Mouse (Mus musculus): Measurements from ENCODE around the gene Aldoart2. TPM values are rescaled to one million over a fixed set of nuclear protein-coding genes. Genes with fewer than 3 reads are reported as not detected.

Gene Aldoart2
- polyA plus RNA-seq, 2 experiments: not detected

GRCm38 (mm10) chr12:55600503-55600994, 35.5 kb downstream of the Aldoart2 start:
- H3K9me3 ChIP-seq (ENCODE audit: control insufficient read depth, low read length): no peaks in the 10 kb centered on the region
- peaks cover 47% of the 10 kb centered on the region for H3K27me3 ChIP-seq (ENCODE audit: control insufficient read depth, insufficient read depth, low read length)
- peaks cover 14% of the 10 kb centered on the region for H3K4me1 ChIP-seq (ENCODE audit: control insufficient read depth, insufficient read depth, low read length)
- no peaks in the 10 kb centered on the region; the same call in none of the 2 replicates for H3K36me3 ChIP-seq (ENCODE audit: control insufficient read depth, insufficient read depth, low read length)
- ATAC-seq (ENCODE audit: low FRiP score, low read depth) (no peak), DNase-seq (ENCODE audit: low spot score) (no peak)
- peak overlapping the region; percentile 66 for H3K4me2 ChIP-seq (replicated peaks; ENCODE audit: low read depth, low read length, severe bottlenecking)
- peak overlapping the region; percentile 40 for H3K4me3 ChIP-seq (replicated peaks; ENCODE audit: low read length)
- WGBS: 4% methylated on average over 37 of the region's 42 CpGs
- no peak overlapping the region for H3K9ac ChIP-seq (ENCODE audit: low read depth, low read length, severe bottlenecking)
- no peak for TF ChIP-seq POLR2A (IDR thresholded peaks at IDR 0.05; ENCODE audit: borderline replicate concordance, extremely low read depth, insufficient read depth, insufficient read length)
- H3K27ac ChIP-seq (replicated peaks; ENCODE audit: low read depth, low read length): no peak overlapping the region

GRCm38 (mm10) chr12:55604411-55604810, 39.4 kb downstream of the Aldoart2 start:
- ATAC-seq (ENCODE audit: low FRiP score, low read depth) (no peak), DNase-seq (ENCODE audit: low spot score) (no peak)
- WGBS: 69% methylated on average over 3 of the region's 3 CpGs
- no peaks in the 10 kb centered on the region for H3K9me3 ChIP-seq (ENCODE audit: control insufficient read depth, low read length)
- H3K4me2 ChIP-seq (replicated peaks; ENCODE audit: low read depth, low read length, severe bottlenecking): no peak overlapping the region
- H3K4me1 ChIP-seq (ENCODE audit: control insufficient read depth, insufficient read depth, low read length): peaks cover 10% of the 10 kb centered on the region; the same call in 1 of the 2 replicates
- no peaks in the 10 kb centered on the region; the same call in none of the 2 replicates for H3K36me3 ChIP-seq (ENCODE audit: control insufficient read depth, insufficient read depth, low read length)
- no peak for TF ChIP-seq POLR2A (IDR thresholded peaks at IDR 0.05; ENCODE audit: borderline replicate concordance, extremely low read depth, insufficient read depth, insufficient read length)
- no peak overlapping the region for H3K9ac ChIP-seq (ENCODE audit: low read depth, low read length, severe bottlenecking)
- no peak overlapping the region for H3K27ac ChIP-seq (replicated peaks; ENCODE audit: low read depth, low read length)
- H3K27me3 ChIP-seq (ENCODE audit: control insufficient read depth, insufficient read depth, low read length): peaks cover 21% of the 10 kb centered on the region
- H3K4me3 ChIP-seq (replicated peaks; ENCODE audit: low read length): no peak overlapping the region

GRCm38 (mm10) chr12:55607902-55608301, 42.9 kb downstream of the Aldoart2 start:
- no peaks in the 10 kb centered on the region for H3K4me1 ChIP-seq (ENCODE audit: control insufficient read depth, insufficient read depth, low read length)
- H3K9ac ChIP-seq (ENCODE audit: low read depth, low read length, severe bottlenecking): no peak overlapping the region
- no peaks in the 10 kb centered on the region for H3K9me3 ChIP-seq (ENCODE audit: control insufficient read depth, low read length)
- DNase-seq (ENCODE audit: low spot score): no peak
- no peak overlapping the region for H3K27ac ChIP-seq (replicated peaks; ENCODE audit: low read depth, low read length)
- H3K27me3 ChIP-seq (ENCODE audit: control insufficient read depth, insufficient read depth, low read length): no peaks in the 10 kb centered on the region
- no peak overlapping the region for H3K4me2 ChIP-seq (replicated peaks; ENCODE audit: low read depth, low read length, severe bottlenecking)
- no peaks in the 10 kb centered on the region; the same call in none of the 2 replicates for H3K36me3 ChIP-seq (ENCODE audit: control insufficient read depth, insufficient read depth, low read length)
- WGBS: 15% methylated on average over 4 of the region's 4 CpGs
- no peak for TF ChIP-seq POLR2A (IDR thresholded peaks at IDR 0.05; ENCODE audit: borderline replicate concordance, extremely low read depth, insufficient read depth, insufficient read length)
- H3K4me3 ChIP-seq (replicated peaks; ENCODE audit: low read length): no peak overlapping the region
- ATAC-seq (ENCODE audit: low FRiP score, low read depth): no peak

DNA sequence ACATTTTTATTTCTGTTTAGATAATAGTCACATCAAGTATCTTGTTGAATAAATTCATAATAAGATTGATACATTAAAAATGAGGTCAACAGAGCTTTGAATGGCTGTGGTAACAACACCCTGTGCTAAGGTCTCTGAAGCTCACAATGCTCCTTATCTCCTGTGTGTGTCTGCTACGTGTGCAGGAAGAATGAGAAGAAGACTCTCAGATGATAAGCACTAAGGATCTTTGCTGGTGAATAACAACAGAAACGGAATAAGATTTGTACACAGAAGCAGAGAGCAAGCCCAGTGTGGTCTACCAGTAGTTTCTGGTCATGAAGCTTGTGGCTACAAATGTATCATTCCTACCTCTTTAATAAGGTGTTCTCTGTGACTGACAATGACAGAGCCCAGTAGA, 45.8 kb downstream of the Aldoart2 start:
- no peaks in the 10 kb centered on the region; the same call in 1 of the 2 replicates for H3K36me3 ChIP-seq (ENCODE audit: control insufficient read depth, insufficient read depth, low read length)
- TF ChIP-seq POLR2A (IDR thresholded peaks at IDR 0.05; ENCODE audit: borderline replicate concordance, extremely low read depth, insufficient read depth, insufficient read length): no peak
- no peaks in the 10 kb centered on the region for H3K4me1 ChIP-seq (ENCODE audit: control insufficient read depth, insufficient read depth, low read length)
- ATAC-seq (ENCODE audit: low FRiP score, low read depth): no peak
- no peak overlapping the region for H3K4me3 ChIP-seq (replicated peaks; ENCODE audit: low read length)
- WGBS: 75% methylated on average over 2 of the region's 2 CpGs
- no peak overlapping the region for H3K4me2 ChIP-seq (replicated peaks; ENCODE audit: low read depth, low read length, severe bottlenecking)
- no peak for DNase-seq (ENCODE audit: low spot score)
- H3K27ac ChIP-seq (replicated peaks; ENCODE audit: low read depth, low read length): no peak overlapping the region
- H3K9ac ChIP-seq (ENCODE audit: low read depth, low read length, severe bottlenecking): no peak overlapping the region
- no peaks in the 10 kb centered on the region for H3K9me3 ChIP-seq (ENCODE audit: control insufficient read depth, low read length)
- no peaks in the 10 kb centered on the region for H3K27me3 ChIP-seq (ENCODE audit: control insufficient read depth, insufficient read depth, low read length)

Other genes starting within 250 kb of the Aldoart2 start
- 140 and 167 TPM in 2 replicates for gene Psma6, start 181.0 kb upstream of the Aldoart2 start, polyA plus RNA-seq (2012; rRNA removed)
- 416 and 425 TPM in 2 replicates for gene Psma6, start 181.0 kb upstream of the Aldoart2 start, polyA plus RNA-seq (2014; fragmentation: Nextera tagmentation; extraction: Ambion mirVana)
- 76.0 and 110 TPM in 2 replicates for gene Nfkbia, start 72.6 kb upstream of the Aldoart2 start, polyA plus RNA-seq (2012; rRNA removed)
- 111 and 123 TPM in 2 replicates for gene Nfkbia, start 72.6 kb upstream of the Aldoart2 start, polyA plus RNA-seq (2014; fragmentation: Nextera tagmentation; extraction: Ambion mirVana)
- not detected in 2 replicates for gene Insm2, start 34.2 kb downstream of the Aldoart2 start, polyA plus RNA-seq (2012; rRNA removed)
- 0.07 and 0.26 TPM in 2 replicates for gene Insm2, start 34.2 kb downstream of the Aldoart2 start, polyA plus RNA-seq (2014; fragmentation: Nextera tagmentation; extraction: Ambion mirVana)

Measured in limb, embryonic 14.5 days (tissue).